Mouse (Mus musculus) bone marrow, adult 2 months (tissue): ENCODE results near the gene Polr3e.

Source experiments
- CTCF ChIP-seq: fragments of 200-500 bp; IDR thresholded peaks from 2 replicates; pipeline ENCODE4 v1.5.1; 2011; ENCODE audit warnings: low read length, control low read depth; ENCODE audit not compliant: control insufficient read depth, insufficient read depth
- POLR2A ChIP-seq: fragments of 200-500 bp; IDR thresholded peaks from 2 replicates; pipeline ENCODE4 v1.6.1; 2011; ENCODE audit warnings: low read depth, mild to moderate bottlenecking, control low read depth, low read length, borderline replicate concordance; ENCODE audit not compliant: control insufficient read depth

DNA sequence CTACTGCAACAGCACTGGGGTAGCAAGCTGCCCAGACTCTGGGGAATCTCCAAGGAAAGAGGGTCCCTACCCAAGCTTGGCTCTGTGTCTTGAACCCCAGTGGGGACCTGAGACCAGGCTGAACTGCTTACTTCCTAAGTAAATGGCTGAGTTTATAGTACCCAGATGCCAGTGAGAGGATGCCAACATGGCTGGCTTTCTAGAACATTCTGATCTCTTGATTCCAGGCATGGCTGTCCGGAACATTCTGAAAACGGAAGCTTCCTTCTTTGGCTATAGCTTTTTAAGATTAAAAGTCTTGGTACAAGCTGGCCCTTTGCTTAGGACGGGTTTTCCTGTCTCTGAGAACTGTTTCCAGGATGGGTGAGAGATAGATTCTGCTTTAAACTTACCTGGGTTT, 43.5 kb upstream of the Polr3e start:
- no peak for TF ChIP-seq POLR2A
- no peak for TF ChIP-seq CTCF
